Mouse (Mus musculus): ENCODE measurements around the gene Klhl3.
"Not testable (repeated sequence)": the region's sequence is repeated elsewhere in the genome, so short reads cannot be mapped to it uniquely, and the experiment has no call there.

Klhl3 gene

DNA sequence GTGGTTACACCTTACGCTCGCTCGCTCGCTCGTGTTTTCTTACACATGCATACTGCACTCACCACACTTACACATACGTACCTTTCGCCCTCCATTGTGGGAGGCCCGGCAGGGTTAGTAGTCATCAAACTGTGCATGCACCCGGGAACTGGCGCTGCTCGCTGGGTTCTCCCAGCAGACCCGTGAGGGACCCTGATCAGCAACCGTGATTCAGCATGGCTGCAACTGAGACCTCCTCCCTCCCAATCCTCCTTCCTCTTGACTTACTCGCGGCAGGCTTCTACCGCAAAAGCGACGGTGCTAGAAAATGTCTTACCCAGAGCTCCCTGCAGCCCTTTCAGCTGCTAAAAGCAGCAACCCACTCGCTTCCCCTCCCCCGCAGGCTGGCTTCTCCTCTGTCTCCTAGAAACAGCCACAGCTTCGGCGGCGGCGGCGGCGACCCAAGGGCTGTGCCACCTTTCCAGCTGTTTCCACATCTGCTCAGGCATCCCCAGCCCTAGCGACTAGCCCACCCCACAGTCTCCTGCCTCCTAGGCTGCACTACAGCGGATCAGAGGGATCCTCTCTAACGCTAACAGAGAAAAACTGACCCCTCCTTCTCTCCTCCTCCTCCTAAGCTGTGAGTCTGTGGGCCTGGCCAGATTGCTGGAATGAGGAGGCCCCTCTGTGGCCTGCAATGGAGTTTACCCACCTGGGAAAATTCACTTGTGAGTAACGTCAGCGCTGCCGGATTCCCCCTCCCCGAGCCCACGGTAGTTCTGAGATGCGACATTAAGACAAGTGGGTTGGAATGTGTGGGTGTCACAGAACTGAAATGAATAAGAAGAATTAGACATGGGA is at the start of gene Klhl3:
Gene Klhl3 (minus strand): TSS at position 532 of the 840 bp plus-strand sequence.
- in situ Hi-C loops (cut with MboI, MseI): loop anchor here in 1 of 2 experiments (5.0 kb wide), 1 partner anchor 1636 kb away; no protein-coding TSS in a partner anchor

- in situ Hi-C loops (cut with MboI, MseI): loop anchor here (10.0 to 25.0 kb wide), 2 partner anchors 227 to 384 kb away; partner anchors contain the start of gene 2210016F16Rik (in 1 of the 2)
Measured at GRCm38 (mm10) chr13:58160761-58161160, 47.4 kb upstream of the Klhl3 start.

DNA sequence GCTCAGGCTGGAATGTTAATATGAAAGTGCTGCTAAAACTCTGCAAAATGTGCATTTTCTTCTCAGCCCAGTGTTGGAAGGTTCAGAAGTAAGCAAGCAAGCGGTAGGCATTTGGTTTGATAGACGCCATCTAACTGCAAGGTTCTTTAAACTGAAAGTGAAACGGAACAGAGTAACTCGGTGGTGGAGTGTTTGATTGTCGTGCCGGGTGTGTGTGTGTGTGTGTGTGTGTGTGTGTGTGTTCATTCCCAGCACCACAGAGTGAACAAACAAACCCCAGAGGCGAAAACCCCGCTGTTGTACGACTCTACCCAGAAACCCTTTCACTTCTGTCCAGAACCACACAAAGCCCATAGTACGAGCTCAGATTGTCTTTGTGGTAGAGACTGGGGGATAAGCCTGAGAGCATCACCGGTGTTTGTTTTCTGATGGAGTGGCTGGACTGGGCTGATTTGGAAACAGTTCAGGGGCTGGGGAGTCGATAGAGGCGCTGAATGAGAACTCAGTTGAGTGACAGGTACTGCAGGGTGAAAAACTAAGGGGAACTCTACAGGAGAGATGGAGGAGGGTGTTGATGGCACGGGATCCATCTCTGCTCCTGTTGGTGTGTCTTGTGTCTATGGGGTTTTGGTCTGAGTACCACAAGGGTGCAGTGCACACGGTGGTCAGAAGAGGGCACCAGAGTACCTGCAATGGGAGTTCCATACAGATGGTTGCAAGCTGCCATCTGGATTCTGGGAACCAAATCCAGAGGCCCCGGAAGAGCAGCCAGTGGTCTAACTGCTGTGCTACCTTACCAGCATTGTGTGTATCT is 44.9 kb upstream of the Klhl3 start:
- in situ Hi-C loops (cut with MboI, MseI): loop anchor here (10.0 to 25.0 kb wide), 3 partner anchors 226 to 386 kb away; partner anchors contain the start of gene 2210016F16Rik (in 2 of the 2)

DNA sequence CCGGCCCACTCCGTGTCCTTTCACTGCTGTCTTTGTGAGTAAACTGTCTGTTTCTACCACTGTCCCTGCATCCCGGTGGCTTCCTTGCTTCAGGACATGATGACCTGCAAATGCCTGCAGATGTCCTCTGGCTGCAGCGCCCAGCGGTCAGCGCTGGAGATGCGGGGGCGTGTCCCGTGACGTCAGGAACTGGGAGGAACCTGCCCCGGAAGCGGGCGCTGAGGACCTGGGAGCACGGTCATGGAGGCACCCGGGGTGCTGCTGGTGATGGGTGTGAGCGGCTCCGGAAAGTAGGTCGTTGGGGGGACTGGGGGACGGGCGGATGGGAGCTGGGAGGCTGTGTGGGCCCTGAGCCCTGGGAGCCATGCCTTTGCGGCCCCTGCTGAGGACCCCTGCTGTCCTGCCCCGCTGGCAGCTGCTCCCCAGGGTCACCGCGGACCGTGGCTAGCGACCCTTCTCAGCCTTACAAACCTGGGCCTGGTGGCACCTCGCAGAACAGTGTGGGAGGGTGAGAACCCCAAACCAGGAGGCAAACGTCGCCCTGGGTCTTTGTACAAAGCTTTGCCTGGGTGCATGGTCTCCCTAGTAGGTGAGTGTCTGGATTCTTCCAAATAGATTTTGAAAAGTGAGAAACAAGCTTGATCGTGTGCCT is 44.2 kb upstream of the Klhl3 start, which contains the start of gene Idnk:
Gene Idnk (plus strand): TSS at position 203 of the 652 bp plus-strand sequence.
- in situ Hi-C loops (cut with MboI, MseI): loop anchor here (10.0 to 25.0 kb wide), 3 partner anchors 227 to 387 kb away; partner anchors contain the start of gene 2210016F16Rik (in 2 of the 2)

GRCm38 (mm10) chr13:58157036-58157435 is 43.6 kb upstream of the Klhl3 start:
- in situ Hi-C loops (cut with MboI, MseI): loop anchor here (10.0 to 25.0 kb wide), 3 partner anchors 228 to 388 kb away; partner anchors contain the start of gene 2210016F16Rik (in 2 of the 2)

- in situ Hi-C loops (cut with MboI, MseI): loop anchor here (10.0 to 25.0 kb wide), 3 partner anchors 229 to 389 kb away; partner anchors contain the start of gene 2210016F16Rik (in 2 of the 2)
Measured at GRCm38 (mm10) chr13:58156031-58156430, 42.6 kb upstream of the Klhl3 start.

DNA sequence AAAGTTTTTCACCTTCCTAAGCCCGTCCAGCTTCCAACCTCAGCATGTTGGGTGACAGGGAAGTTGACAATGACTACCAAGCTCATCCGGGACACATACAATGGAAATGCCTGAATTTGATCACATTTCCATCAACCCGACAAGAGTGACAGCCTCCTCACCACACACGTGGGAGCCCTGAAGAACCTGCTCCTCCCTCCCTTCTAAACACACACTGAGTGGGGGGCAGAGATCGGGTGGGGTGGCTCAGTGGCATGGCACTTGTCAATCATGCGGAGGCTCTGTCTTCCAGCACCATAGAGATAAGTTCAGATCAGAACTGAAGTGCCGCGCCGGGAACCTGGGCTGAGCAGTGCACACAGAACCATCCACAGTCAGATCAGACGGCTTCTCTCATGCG is 37.0 kb upstream of the Klhl3 start:
- in situ Hi-C loops (cut with MboI, MseI): loop anchor here (10.0 to 25.0 kb wide), 3 partner anchors 234 to 394 kb away; partner anchors contain the start of gene 2210016F16Rik (in 2 of the 2)

- in situ Hi-C loops (cut with MboI, MseI): loop anchor here (10.0 to 25.0 kb wide), 3 partner anchors 235 to 395 kb away; partner anchors contain the start of gene 2210016F16Rik (in 2 of the 2)
Measured at GRCm38 (mm10) chr13:58149629-58150028, 36.2 kb upstream of the Klhl3 start.

GRCm38 (mm10) chr13:58149033-58149558 is 35.7 kb upstream of the Klhl3 start:
- in situ Hi-C loops (cut with MboI, MseI): no loop called here

- in situ Hi-C loops (cut with MboI, MseI): no loop called here
Measured at GRCm38 (mm10) chr13:58148256-58148831, 35.0 kb upstream of the Klhl3 start.

DNA sequence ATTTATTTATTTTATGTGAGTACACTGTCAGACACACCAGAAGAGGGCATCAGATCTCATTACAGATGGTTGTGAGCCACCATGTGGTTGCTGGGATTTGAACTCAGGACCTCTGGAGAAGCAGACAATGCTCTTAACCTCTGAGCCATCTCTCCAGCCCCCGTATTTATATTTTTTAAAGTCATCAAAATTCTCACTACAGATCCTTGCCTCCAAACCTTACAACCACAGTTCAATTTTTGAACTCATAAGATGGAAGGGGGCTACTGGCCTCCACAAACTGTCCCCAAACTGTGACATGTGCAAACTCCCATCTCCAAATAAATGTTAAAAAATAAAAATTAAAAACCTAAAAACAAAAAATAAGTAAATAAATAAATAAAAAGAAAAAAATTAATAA is 34.4 kb upstream of the Klhl3 start:
- in situ Hi-C loops (cut with MboI, MseI): no loop called here

DNA sequence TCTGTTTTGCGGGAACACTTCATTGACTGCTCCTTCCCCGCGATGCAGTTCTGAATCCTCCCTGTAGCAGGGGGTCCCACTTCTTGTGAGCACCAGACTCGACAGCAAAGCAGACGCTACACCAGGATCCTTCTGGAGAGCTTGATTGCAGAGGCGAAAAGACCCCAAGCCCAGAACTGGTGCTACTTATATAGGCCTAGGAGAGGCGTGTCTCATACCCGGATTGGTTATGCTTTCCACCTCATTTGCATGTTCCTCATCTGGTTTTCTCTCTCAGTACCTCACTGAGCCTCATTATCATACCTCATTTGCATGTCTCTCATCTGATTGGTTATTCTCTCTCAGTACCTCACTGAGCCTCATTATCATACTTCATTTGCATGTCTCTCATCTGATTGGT is 33.2 kb upstream of the Klhl3 start:
- in situ Hi-C loops (cut with MboI, MseI): not testable (repeated sequence)

DNA sequence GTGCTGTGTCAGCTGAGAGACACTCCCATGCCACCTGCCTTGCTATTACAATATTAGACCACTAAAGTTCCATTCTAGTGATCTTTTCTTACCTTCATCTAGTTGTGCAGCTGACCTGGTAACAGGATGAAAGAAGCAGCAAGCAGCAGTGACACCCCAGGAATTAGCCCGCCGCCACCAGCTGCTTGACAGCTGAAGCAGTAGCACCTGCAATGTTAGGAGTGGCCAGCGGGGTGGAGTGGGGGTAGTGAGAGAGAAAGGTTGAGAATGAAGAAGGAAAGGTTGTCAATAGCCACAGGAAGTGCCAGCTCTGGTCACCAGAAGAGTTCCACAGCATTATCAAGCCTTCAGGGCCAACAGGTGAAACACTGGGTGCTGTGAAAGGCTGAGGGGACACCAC is 18.3 kb upstream of the Klhl3 start:
- in situ Hi-C loops (cut with MboI, MseI): no loop called here

DNA sequence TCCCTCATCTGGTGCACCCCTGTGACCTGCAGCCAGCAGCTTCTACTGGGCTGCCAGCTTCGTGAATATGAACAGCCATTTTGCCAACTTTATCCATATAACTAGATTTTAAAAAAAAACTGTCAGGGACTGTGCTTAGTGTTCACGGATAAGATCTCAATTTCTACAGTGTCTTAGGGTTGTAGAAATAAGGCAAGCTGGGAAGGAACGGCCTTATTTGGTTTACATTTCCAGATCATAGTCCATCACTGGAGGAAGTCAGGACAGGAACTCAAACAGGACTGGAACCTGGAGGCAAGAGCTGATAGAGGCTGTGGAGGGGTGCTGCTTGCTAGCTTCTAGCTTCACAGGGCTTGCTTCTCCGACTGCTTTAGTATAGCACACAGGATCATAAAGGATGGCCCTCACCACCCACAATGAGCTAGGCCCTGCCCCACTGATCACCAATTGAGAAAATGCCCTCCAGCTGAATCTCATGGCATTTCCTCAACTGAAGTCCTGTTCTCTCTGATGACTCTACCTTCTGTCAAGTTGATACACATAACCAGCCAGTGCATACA is 16.4 kb upstream of the Klhl3 start:
- in situ Hi-C loops (cut with MboI, MseI): no loop called here

DNA sequence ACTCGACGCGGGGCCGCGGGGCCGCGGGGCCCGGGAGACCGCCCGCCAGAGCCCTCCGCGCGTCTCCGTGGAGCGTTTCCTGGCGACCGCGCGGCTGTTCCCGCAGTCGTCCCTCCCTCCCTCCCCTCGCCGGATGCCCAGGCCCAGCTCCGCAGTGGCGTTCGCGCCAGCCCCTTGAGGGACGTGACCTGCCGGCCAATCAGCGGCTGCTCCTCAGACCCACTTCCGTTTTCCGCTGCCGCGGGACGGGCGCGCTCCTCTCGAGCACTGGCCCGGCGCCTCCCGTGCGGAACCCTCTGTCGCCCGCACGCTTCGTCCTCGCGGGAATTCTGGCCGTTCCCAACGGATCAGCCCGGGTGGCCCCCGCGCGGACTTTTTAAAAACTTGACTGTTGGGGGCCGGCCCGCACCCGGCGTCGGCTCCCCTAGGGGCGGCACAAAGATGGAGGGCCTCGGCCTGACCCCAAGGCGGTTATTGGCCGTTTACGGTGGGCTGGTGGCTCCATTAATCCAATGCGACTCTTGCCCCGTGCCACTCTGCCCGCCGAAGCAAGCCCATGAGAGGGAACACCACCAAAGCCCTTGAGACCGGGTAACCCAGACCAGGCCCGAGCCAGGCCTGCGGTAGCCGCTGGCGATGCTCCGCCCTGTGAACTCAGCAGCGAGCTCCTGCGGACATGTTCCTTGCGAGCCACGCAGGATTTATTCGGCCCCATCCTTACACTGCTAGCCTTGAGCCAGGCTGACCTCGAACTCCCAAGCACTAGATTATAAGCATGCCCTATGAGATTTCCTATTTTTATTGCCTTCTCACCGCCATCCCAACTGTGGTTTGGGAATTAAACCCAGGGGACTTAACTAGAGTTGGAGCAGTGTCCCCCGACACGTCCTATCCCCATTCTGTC is 15.6 kb upstream of the Klhl3 start:
- in situ Hi-C loops (cut with MboI, MseI): no loop called here

- in situ Hi-C loops (cut with MboI, MseI): no loop called here
Measured at GRCm38 (mm10) chr13:58128396-58128767, 15.0 kb upstream of the Klhl3 start, which contains the start of gene Hnrnpa0. Gene Hnrnpa0, minus strand, starts transcription at chr13:58128556.

GRCm38 (mm10) chr13:58127766-58128361 is 14.5 kb upstream of the Klhl3 start:
- in situ Hi-C loops (cut with MboI, MseI): no loop called here
